Mouse (Mus musculus) kidney, adult 11 months (tissue): ENCODE results near the gene Zfp607b.

Experiments used
- DNase-seq: peaks from one replicate; pipeline ENCODE4 v3.0.0; 2022

The Zfp607b gene

GRCm38 (mm10) chr7:27688815-27689612 lies at the start of gene Zfp607b:
TSS of gene Zfp607b (plus strand) at chr7:27689340.
- peak; percentile 98 for DNase-seq

DNA sequence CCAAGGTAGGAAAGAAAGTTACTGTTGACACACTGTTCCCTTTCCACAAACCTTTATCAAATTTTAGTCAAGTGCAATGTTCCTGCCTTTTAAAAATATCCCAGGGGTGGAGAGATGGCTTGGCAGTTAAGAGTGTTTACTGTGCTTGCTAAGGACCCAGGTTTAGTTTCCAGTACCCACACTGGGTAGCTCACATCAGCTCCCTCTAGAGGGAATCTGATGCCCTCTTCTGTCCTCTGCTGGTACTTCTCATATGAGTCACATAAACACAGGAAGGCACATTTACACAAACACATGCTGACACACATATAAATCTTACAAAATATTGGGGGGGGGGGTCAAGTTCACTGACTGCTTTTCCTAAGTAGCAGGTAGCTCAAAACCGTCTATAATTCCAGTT lies 44.7 kb upstream of the Zfp607b start:
- no peak for DNase-seq

DNA sequence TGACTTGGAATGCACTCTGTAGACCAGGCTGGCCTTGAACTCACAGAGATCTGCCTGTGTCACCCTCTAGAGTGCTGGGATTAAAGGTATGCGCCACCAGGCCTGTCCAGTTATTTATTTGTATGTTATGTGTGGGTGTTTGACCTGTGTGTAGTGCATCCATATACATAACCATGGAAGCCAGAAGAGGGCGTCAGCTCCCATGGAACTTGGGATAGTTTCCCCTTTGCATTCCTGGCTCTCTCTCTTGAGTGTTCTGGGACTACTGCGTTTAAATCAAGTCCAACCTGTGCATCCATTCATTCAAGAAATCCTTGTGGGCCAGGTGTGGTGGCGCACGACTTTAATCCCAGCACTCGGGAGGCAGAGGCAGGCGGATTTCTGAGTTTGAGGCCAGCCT lies 42.6 kb upstream of the Zfp607b start:
- DNase-seq, result no peak

- DNase-seq, result no peak
Measured at GRCm38 (mm10) chr7:27647281-27648002, 41.7 kb upstream of the Zfp607b start.

- DNase-seq, result no peak
Measured at GRCm38 (mm10) chr7:27649723-27650122, 39.4 kb upstream of the Zfp607b start.

- DNase-seq, result peak; percentile 59
Measured at GRCm38 (mm10) chr7:27650949-27651348, 38.2 kb upstream of the Zfp607b start.

DNA sequence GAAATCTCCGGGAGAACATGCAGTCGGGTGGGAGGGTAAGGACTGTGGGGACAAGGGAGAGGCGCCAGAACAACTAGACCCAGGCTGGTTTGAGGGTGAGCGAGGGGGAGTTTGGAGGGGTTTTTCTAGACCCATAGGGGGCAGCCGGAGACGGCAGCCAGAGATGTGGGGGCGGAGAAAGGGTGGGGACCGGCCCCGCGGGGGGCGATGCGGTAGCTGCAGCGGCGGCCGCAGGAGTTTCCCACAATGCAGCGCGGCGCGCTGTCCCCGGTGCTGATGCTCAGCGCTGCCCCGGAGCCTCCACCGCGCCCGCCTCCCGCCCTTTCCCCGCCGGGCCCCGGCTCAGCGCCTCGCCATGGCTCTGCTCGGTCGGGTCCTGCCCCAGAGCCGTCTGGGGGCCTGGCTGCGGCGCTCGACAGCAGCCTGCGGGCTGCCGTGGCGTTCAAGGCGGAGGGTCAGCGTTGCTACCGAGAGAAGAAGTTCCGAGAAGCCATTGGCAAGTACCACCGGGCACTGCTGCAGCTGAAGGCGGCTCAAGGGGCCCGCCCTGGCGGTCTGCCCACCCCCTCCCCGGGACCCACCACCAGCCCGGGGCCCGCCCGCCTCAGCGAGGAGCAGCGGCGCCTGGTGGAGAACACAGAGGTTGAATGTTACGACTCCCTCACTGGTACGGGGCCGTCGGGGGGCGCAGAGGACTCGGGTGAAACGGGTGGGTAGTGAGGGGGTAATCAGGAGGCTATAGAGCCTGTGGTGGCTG lies 35.3 kb upstream of the Zfp607b start, which contains the start of gene Ttc9b:
Gene Ttc9b, plus strand, starts transcription at position 235 of the 757 bp plus-strand sequence.
- DNase-seq, result no peak

DNA sequence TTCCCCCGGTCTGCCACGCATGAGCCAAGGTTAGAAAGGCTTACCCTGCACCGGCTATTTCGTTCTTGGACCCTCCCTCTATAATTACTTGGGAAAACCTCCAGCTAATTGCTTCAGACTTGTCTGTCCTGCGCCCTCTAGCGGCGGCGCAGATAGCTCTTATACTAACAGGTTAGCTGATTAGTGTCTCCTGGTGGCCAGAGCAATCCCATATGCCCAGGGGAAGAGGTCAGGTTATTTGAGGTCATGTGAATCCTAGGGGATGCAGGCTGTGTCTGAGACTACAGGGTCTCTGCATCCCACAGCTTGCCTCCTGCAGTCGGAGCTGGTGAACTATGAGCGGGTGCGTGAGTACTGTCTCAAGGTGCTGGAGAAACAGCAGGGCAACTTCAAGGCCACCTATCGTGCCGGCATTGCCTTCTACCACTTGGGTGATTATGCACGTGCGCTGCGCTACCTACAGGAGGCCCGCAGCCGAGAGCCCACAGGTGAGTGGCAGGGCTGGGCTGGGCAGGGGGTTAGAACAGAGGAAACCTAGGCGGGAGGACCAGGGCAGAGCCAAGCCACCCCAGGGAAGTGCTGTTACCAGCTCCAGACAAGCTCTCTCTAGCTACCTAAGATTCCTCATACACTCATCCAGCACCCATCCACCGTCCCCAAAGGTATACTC lies 34.4 kb upstream of the Zfp607b start:
- DNase-seq, result peak; percentile 10

GRCm38 (mm10) chr7:27655545-27655944 lies 33.6 kb upstream of the Zfp607b start:
- no peak for DNase-seq

GRCm38 (mm10) chr7:27656600-27656999 lies 32.5 kb upstream of the Zfp607b start:
- DNase-seq, result no peak

DNA sequence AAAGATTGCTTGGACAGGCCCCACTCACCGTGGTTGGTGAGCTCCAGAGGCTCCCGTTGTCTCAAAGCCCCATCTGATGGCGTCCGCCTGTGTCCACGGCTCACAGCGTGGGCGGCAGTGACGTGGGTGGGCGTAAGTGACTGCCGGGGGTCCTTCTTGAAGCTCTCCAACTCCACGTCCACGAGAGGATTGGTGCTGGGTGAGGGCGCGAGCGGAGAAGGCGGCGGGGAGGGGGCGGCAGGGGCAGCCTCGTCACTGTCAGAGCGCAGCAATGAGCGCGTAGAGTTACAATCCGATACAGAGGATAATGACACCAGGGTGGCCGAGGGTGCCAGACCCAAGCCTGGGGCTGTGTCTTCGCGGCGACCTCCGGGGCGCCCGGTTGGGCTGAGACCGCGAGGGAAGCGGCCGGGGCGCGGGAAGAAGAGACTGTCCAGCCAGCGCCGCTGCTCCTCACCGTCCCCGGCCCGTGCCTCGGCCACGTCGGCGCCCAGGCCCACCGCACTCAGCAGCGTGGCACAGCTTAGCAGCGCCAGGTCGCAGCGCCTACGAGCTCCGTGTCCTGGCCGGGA lies 31.2 kb upstream of the Zfp607b start:
- DNase-seq, result no peak

DNA sequence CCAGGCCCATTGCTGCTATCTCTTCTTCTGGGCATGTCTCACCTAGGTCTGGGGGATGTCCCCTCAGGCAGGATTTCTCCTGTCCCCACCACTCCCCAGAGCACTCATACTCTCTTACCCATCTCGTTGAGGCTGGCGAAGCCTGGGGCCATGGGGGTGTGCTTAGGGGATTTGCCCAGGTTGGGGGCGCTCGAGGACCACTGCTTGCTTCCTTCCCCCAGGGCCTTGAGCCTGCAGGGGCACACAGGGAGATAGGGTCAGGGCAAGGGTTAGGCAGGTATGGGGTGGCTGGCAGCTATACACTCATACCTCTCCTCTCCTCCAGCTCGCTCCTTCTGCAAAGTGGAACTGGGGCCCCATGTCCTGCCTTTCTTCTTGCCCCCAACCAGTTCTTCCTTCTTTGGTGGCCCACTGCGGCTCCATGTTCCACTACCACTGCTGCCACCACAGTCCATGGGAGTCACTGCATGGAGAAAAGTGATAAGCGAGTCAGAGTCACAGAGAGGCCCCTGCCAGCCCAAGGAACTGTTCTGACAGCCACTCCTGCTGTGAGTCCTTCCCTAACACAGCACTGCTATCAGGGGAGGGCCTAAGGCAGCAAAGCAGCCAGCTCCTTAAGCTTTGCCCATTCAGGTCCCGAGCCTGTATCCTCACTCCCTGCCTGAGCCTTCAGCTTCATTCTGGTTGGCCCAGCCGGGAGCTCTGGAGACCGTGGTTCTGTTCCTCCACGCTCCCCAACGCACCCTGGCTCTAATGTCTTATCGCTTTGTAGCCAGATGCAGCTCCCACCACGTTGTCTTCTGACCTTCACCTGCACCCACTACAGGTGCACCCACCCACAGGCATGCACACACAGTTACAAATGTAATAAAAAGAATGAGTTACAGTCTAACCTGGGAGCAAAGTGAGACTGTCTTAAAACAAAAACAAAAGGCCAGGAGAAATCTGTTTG lies 30.2 kb upstream of the Zfp607b start:
- no peak for DNase-seq

GRCm38 (mm10) chr7:27662038-27662437 lies 27.1 kb upstream of the Zfp607b start:
- DNase-seq, result no peak

DNA sequence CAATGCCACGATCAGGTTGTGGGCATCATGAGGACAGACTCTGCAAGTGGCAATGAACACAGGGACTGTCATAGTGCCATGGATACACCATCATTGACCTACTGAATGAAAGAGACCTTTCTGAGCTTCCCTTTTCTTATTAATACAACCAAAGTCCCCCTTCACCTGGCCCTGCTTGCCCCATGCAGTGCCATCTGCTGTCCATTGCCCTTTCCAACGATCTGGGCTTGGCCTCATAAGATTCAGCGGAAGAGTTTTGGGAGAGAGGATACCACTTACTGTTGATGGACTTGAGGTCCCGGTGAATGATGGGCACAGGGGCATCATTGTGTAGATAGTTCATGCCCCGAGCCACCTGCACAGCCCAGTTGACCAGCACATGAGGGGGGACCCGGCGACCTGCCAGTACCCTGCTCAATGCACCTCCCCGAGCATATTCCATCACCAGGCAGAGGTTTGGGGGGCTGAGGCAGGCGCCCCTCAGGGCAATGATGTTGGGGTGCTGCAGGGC lies 16.0 kb upstream of the Zfp607b start:
- peak; percentile 11 for DNase-seq

DNA sequence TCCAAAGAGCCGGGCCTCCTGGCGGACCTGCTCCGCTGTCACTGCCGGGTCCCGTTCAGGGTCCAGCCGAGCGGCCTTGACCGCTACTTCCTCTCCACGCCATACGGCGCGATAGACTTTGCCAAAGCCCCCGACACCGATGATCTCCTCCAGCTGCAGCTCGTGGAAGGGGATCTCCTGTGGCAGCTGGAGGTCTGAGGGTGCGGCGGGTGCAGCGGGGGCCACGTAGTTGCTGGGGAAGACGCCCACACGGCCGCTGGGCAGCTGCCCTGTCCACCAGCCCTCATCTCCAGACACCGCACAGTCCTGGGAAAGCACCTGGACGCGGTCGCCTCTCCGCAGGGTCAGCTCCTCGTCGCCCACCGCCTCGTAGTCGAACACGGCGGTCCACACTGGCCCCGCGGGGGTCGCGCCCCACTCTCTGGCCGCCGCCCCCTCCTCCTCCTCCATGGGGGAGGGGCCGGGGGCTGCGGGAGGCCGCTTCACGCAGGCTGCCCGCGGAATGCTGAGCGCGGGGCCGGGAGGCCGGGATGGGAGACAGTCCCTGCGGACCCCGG lies 15.5 kb upstream of the Zfp607b start:
- DNase-seq, result peak; percentile 9

- DNase-seq, result no peak
Measured at GRCm38 (mm10) chr7:27674195-27674521, 15.0 kb upstream of the Zfp607b start.

GRCm38 (mm10) chr7:27674522-27675221 lies 14.5 kb upstream of the Zfp607b start, which contains the start of gene Map3k10:
TSS of gene Map3k10 (minus strand) at chr7:27674598.
- peak; percentile 91 for DNase-seq

DNA sequence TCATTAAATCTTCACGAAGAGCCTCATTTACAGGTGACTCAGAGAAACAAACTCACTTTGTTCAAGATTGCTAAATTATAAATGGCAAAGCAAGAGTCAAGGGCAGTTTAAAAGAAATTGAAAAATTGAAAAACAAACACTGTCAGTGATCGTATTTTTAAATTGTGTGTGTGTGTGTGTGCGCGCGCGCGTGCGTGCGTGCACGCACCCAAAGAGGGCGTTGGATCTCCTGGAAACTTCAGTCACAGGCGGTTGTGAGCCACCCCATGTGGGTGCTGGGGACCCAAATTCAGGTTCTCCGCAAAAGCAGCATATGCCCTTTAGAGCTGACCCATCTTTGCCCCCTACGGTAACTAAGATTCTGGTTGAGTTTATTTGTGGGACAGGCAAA lies 13.9 kb upstream of the Zfp607b start:
- DNase-seq, result no peak

- DNase-seq, result no peak
Measured at GRCm38 (mm10) chr7:27683218-27683617, 5.9 kb upstream of the Zfp607b start.

DNA sequence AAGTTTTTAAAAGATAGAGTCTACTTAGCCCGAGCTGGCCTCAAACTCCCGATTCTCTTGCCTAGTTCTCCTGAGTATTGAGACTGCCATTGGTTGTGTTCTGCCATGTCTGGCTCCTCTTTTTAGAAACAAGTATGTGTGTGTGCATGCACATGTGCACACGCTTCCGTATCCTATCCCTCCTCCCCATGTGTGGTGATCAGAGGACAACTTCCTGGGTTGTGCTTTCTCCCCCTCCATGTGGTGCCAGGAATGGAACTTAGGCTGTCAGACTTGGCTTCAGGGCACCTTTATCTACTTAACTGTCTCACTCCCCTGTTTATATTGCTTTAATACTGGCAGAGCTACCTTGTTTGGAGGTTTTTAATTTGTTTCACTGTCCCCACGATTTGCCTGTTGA lies 3.9 kb upstream of the Zfp607b start:
- DNase-seq, result no peak
